Mouse (Mus musculus) lung, postnatal 10 days (tissue): ENCODE measurements at regions not wholly inside any gene's neighbourhood (a gene's known extent, or its start where the extent isn't known, plus 50 kb on each side); places are given as distances from the start of the nearest gene placed in this dataset.
A peak's percentile ranks its signal among the peaks of the same experiment; 100 is the strongest.

Experiments used
- DNase-seq: peaks from one replicate; pipeline ENCODE4 v3.0.0; 2021

- no peak for DNase-seq
Measured at GRCm38 (mm10) chr1:89296691-89297090, 157.9 kb upstream of the Agap1 start.

- DNase-seq: no peak
Measured at GRCm38 (mm10) chr1:89297766-89298165, 156.8 kb upstream of the Agap1 start.

- DNase-seq: no peak
Measured at GRCm38 (mm10) chr1:89301151-89301550, 153.5 kb upstream of the Agap1 start.

GRCm38 (mm10) chr1:89302368-89302951, 152.1 kb upstream of the Agap1 start:
- DNase-seq: peak; percentile 58

GRCm38 (mm10) chr1:89305171-89305570, 149.4 kb upstream of the Agap1 start:
- peak; percentile 63 for DNase-seq

GRCm38 (mm10) chr1:89308788-89309187, 145.8 kb upstream of the Agap1 start:
- DNase-seq: peak; percentile 72

- no peak for DNase-seq
Measured at GRCm38 (mm10) chr1:89313064-89313463, 141.5 kb upstream of the Agap1 start.

GRCm38 (mm10) chr1:89317897-89318296, 136.7 kb upstream of the Agap1 start:
- DNase-seq: no peak

- no peak for DNase-seq
Measured at GRCm38 (mm10) chr1:89318663-89319062, 135.9 kb upstream of the Agap1 start.

- peak; percentile 42 for DNase-seq
Measured at GRCm38 (mm10) chr1:89322621-89323020, 132.0 kb upstream of the Agap1 start.

GRCm38 (mm10) chr1:89323091-89323490, 131.5 kb upstream of the Agap1 start:
- peak; percentile 78 for DNase-seq

GRCm38 (mm10) chr1:89331352-89331751, 123.3 kb upstream of the Agap1 start:
- DNase-seq: no peak

GRCm38 (mm10) chr1:89332676-89333075, 121.9 kb upstream of the Agap1 start:
- no peak for DNase-seq

- no peak for DNase-seq
Measured at GRCm38 (mm10) chr1:89337861-89338260, 116.7 kb upstream of the Agap1 start.

- DNase-seq: no peak
Measured at GRCm38 (mm10) chr1:89342794-89343193, 111.8 kb upstream of the Agap1 start.

GRCm38 (mm10) chr1:89344546-89344945, 110.1 kb upstream of the Agap1 start:
- peak; percentile 57 for DNase-seq

- DNase-seq: no peak
Measured at GRCm38 (mm10) chr1:89347341-89347740, 107.3 kb upstream of the Agap1 start.

- DNase-seq: no peak
Measured at GRCm38 (mm10) chr1:89352936-89353335, 101.7 kb upstream of the Agap1 start.

GRCm38 (mm10) chr1:89359257-89359656, 95.3 kb upstream of the Agap1 start:
- no peak for DNase-seq

- no peak for DNase-seq
Measured at GRCm38 (mm10) chr1:89364547-89365305, 89.9 kb upstream of the Agap1 start.

- no peak for DNase-seq
Measured at GRCm38 (mm10) chr1:89366891-89367290, 87.7 kb upstream of the Agap1 start.

- DNase-seq: no peak
Measured at GRCm38 (mm10) chr1:89373806-89374205, 80.8 kb upstream of the Agap1 start.

- no peak for DNase-seq
Measured at GRCm38 (mm10) chr1:89374271-89374670, 80.3 kb upstream of the Agap1 start.

- no peak for DNase-seq
Measured at GRCm38 (mm10) chr1:89382021-89382420, 72.6 kb upstream of the Agap1 start.

- peak; percentile 59 for DNase-seq
Measured at GRCm38 (mm10) chr1:89385111-89385510, 69.5 kb upstream of the Agap1 start.
